Mouse (Mus musculus) limb, embryonic 15.5 days (tissue): ENCODE data around the gene Gm20388. TPM values are rescaled to one million over a fixed set of nuclear protein-coding genes. Genes with fewer than 3 reads are reported as not detected.

Experiments used
- ATAC-seq: fragments of 200-750 bp; cut with Nextera tagmentation; 2 replicates; pipeline ENCODE4 v1.8.0; 2017; ENCODE audit warnings: low read depth, moderate TSS enrichment; ENCODE audit not compliant: insufficient number of reproducible peaks, low FRiP score, low TSS enrichment
- H3K27ac ChIP-seq: fragments of 300-500 bp; sonication (generic); 2 replicates; pipeline ENCODE4 v1.5.1; 2015; ENCODE audit warnings: moderate library complexity, mild to moderate bottlenecking, inconsistent platforms
- H3K27me3 ChIP-seq: fragments of 300-500 bp; sonication (generic); 2 replicates; pipeline ENCODE4 v1.6.1; 2015; ENCODE audit warnings: inconsistent platforms
- H3K36me3 ChIP-seq: fragments of 300-500 bp; sonication (generic); 2 replicates; pipeline ENCODE4 v1.6.1; 2015; ENCODE audit warnings: inconsistent platforms
- H3K4me1 ChIP-seq: fragments of 300-500 bp; sonication (generic); 2 replicates; pipeline ENCODE4 v1.6.1; 2015; ENCODE audit warnings: inconsistent platforms
- H3K4me2 ChIP-seq: fragments of 300-500 bp; sonication (generic); 2 replicates; pipeline ENCODE4 v1.6.1; 2015; ENCODE audit warnings: mild to moderate bottlenecking, inconsistent platforms
- H3K4me3 ChIP-seq: fragments of 300-500 bp; sonication (generic); 2 replicates; pipeline ENCODE4 v1.5.1; 2015; ENCODE audit warnings: mild to moderate bottlenecking, inconsistent platforms
- H3K9ac ChIP-seq: fragments of 300-500 bp; sonication (generic); 2 replicates; pipeline ENCODE4 v1.6.1; 2015; ENCODE audit warnings: inconsistent platforms
- H3K9me3 ChIP-seq: fragments of 300-500 bp; sonication (generic); 2 replicates; pipeline ENCODE4 v1.6.1; 2016; ENCODE audit warnings: inconsistent platforms
- WGBS: fragments of 180-500 bp; shearing (Covaris S2); methylation state at CpG from one replicate; pipeline ENCODE4 v1.1.7; 2015; 5-methylcytosine and 5-hydroxymethylcytosine counted together
- polyA plus RNA-seq: library from polyadenylated mRNA; unstranded; fragments of >200 nt; fragmentation: Nextera tagmentation; extraction: Ambion mirVana; gene quantifications from 2 replicates; pipeline ENCODE4 v1.2.1, GENCODE M21; 2015

Gm20388 gene
- polyA plus RNA-seq, 1 experiment from 2014 or later: 4.9 TPM

GRCm38 (mm10) chr8:123345856-123346255 is 3435.2 kb downstream of the Gm20388 start:
- H3K9me3 ChIP-seq: no peaks in the 10 kb centered on the region
- H3K27ac ChIP-seq: no peak overlapping the region
- no peaks in the 10 kb centered on the region for H3K36me3 ChIP-seq
- no peak overlapping the region for H3K9ac ChIP-seq
- WGBS: 81% methylated on average over 6 of the region's 6 CpGs
- peaks cover 15% of the 10 kb centered on the region for H3K4me1 ChIP-seq
- no peak overlapping the region for H3K4me2 ChIP-seq
- no peak for ATAC-seq
- no peak overlapping the region for H3K4me3 ChIP-seq
- H3K27me3 ChIP-seq: no peaks in the 10 kb centered on the region

GRCm38 (mm10) chr8:123347293-123347692 is 3436.7 kb downstream of the Gm20388 start:
- Histone ChIP-seq H3K27me3 (no peaks in the 10 kb centered on the region), H3K4me1 (peaks cover 15% of the 10 kb centered on the region), H3K4me3 (no peak overlapping the region), H3K9me3 (no peaks in the 10 kb centered on the region), H3K36me3 (no peaks in the 10 kb centered on the region), H3K4me2 (no peak overlapping the region), H3K27ac (no peak overlapping the region), H3K9ac (no peak overlapping the region)
- no peak for ATAC-seq
- WGBS: 64% methylated on average over 2 of the region's 2 CpGs

GRCm38 (mm10) chr8:123348237-123348843 is 3437.7 kb downstream of the Gm20388 start:
- Histone ChIP-seq H3K9ac (no peak overlapping the region), H3K36me3 (no peaks in the 10 kb centered on the region), H3K4me3 (no peak overlapping the region), H3K4me1 (peaks cover 15% of the 10 kb centered on the region), H3K4me2 (no peak overlapping the region), H3K27ac (no peak overlapping the region; the same call in none of the 2 replicates), H3K27me3 (0 out of 2 replicates have a peak, but pooled peaks cover 5% of the 10 kb centered on the region), H3K9me3 (no peaks in the 10 kb centered on the region)
- 29% methylated on average over 9 of the region's 9 CpGs for WGBS
- no peak for ATAC-seq

GRCm38 (mm10) chr8:123349073-123349472 is 3438.4 kb downstream of the Gm20388 start:
- Histone ChIP-seq H3K4me2 (no peak overlapping the region), H3K27ac (no peak overlapping the region), H3K27me3 (0 out of 2 replicates have a peak, but pooled peaks cover 12% of the 10 kb centered on the region), H3K9ac (no peak overlapping the region), H3K4me1 (peaks cover 13% of the 10 kb centered on the region), H3K9me3 (no peaks in the 10 kb centered on the region), H3K36me3 (no peaks in the 10 kb centered on the region), H3K4me3 (no peak overlapping the region)
- ATAC-seq: no peak
- WGBS: 80% methylated on average over 4 of the region's 4 CpGs

GRCm38 (mm10) chr8:123352118-123352517 is 3441.5 kb downstream of the Gm20388 start:
- H3K4me1 ChIP-seq: peaks cover 13% of the 10 kb centered on the region
- 79% methylated on average over 12 of the region's 12 CpGs for WGBS
- H3K36me3 ChIP-seq: no peaks in the 10 kb centered on the region
- H3K4me3 ChIP-seq: no peak overlapping the region
- no peak overlapping the region for H3K27ac ChIP-seq
- no peak overlapping the region for H3K9ac ChIP-seq
- H3K9me3 ChIP-seq: no peaks in the 10 kb centered on the region
- ATAC-seq: no peak
- H3K27me3 ChIP-seq: 0 out of 2 replicates have a peak, but pooled peaks cover 16% of the 10 kb centered on the region
- H3K4me2 ChIP-seq: no peak overlapping the region

- Histone ChIP-seq H3K4me2 (no peak overlapping the region), H3K4me3 (no peak overlapping the region), H3K27me3 (0 out of 2 replicates have a peak, but pooled peaks cover 16% of the 10 kb centered on the region), H3K27ac (no peak overlapping the region), H3K36me3 (no peaks in the 10 kb centered on the region), H3K9me3 (no peaks in the 10 kb centered on the region), H3K4me1 (peaks cover 13% of the 10 kb centered on the region), H3K9ac (no peak overlapping the region)
- no peak for ATAC-seq
- WGBS: 65% methylated on average over 13 of the region's 13 CpGs
Measured at GRCm38 (mm10) chr8:123352786-123353185, 3442.1 kb downstream of the Gm20388 start.

- Histone ChIP-seq H3K4me3 (no peak overlapping the region), H3K4me2 (no peak overlapping the region), H3K4me1 (peaks cover 9% of the 10 kb centered on the region; the same call in 1 of the 2 replicates), H3K36me3 (no peaks in the 10 kb centered on the region), H3K9me3 (no peaks in the 10 kb centered on the region), H3K27me3 (0 out of 2 replicates have a peak, but pooled peaks cover 16% of the 10 kb centered on the region), H3K27ac (no peak overlapping the region), H3K9ac (no peak overlapping the region)
- WGBS: 32% methylated on average over 11 of the region's 11 CpGs
- ATAC-seq: no peak
Measured at GRCm38 (mm10) chr8:123353216-123353615, 3442.6 kb downstream of the Gm20388 start.

- no peaks in the 10 kb centered on the region for H3K36me3 ChIP-seq
- 40% methylated on average over 12 of the region's 12 CpGs for WGBS
- H3K27me3 ChIP-seq: no peaks in the 10 kb centered on the region
- H3K27ac ChIP-seq: no peak overlapping the region
- no peak overlapping the region for H3K4me2 ChIP-seq
- no peak overlapping the region for H3K9ac ChIP-seq
- H3K4me1 ChIP-seq: no peaks in the 10 kb centered on the region
- H3K9me3 ChIP-seq: no peaks in the 10 kb centered on the region
- no peak overlapping the region for H3K4me3 ChIP-seq
- ATAC-seq: no peak
Measured at GRCm38 (mm10) chr8:123361082-123361739, 3450.6 kb downstream of the Gm20388 start.

GRCm38 (mm10) chr8:123373403-123374238 is 3463.0 kb downstream of the Gm20388 start, which contains the start of gene Tcf25:
Tcf25 (plus strand) TSS chr8:123373753.
- H3K4me2 ChIP-seq: peak within 1 kb of the TSS; percentile 81
- H3K27me3 ChIP-seq: no peaks in the 10 kb centered on the region
- under 1% methylated on average over 74 of the region's 75 CpGs for WGBS
- peak; percentile 84 for ATAC-seq
- H3K9ac ChIP-seq: peak within 1 kb of the TSS; percentile 85
- H3K4me1 ChIP-seq: peaks cover 21% of the 10 kb centered on the region
- H3K36me3 ChIP-seq: peaks cover 14% of the 10 kb centered on the region; the same call in 1 of the 2 replicates
- H3K9me3 ChIP-seq: no peaks in the 10 kb centered on the region
- peak within 1 kb of the TSS; percentile 87 for H3K4me3 ChIP-seq
- peak within 1 kb of the TSS; percentile 98 for H3K27ac ChIP-seq

GRCm38 (mm10) chr8:123374239-123374578 is 3463.6 kb downstream of the Gm20388 start:
- whole genome bisulfite sequencing: under 1% methylated on average over 20 of the region's 20 CpGs
- peak; percentile 81 for ATAC-seq
- H3K9ac ChIP-seq: peak overlapping the region; percentile 85
- peak overlapping the region; percentile 81 for H3K4me2 ChIP-seq
- no peaks in the 10 kb centered on the region for H3K27me3 ChIP-seq
- H3K9me3 ChIP-seq: no peaks in the 10 kb centered on the region
- peak overlapping the region; percentile 87 for H3K4me3 ChIP-seq
- H3K4me1 ChIP-seq: peaks cover 21% of the 10 kb centered on the region
- peaks cover 14% of the 10 kb centered on the region; the same call in 1 of the 2 replicates for H3K36me3 ChIP-seq
- peak overlapping the region; percentile 98 for H3K27ac ChIP-seq

- Histone ChIP-seq H3K27me3 (no peaks in the 10 kb centered on the region), H3K4me1 (peaks cover 21% of the 10 kb centered on the region), H3K4me2 (no peak overlapping the region), H3K9me3 (no peaks in the 10 kb centered on the region), H3K9ac (0 out of 2 replicates have a peak overlapping the region, but pooled peaks have one; percentile 10), H3K27ac (no peak overlapping the region), H3K36me3 (peaks cover 19% of the 10 kb centered on the region), H3K4me3 (no peak overlapping the region)
- no peak for ATAC-seq
- 80% methylated on average over 10 of the region's 10 CpGs for WGBS
Measured at GRCm38 (mm10) chr8:123375701-123376100, 3465.1 kb downstream of the Gm20388 start.
